Comparison of ENCODE assay signal across 8 mouse cellular contexts in the genomic region with DNA sequence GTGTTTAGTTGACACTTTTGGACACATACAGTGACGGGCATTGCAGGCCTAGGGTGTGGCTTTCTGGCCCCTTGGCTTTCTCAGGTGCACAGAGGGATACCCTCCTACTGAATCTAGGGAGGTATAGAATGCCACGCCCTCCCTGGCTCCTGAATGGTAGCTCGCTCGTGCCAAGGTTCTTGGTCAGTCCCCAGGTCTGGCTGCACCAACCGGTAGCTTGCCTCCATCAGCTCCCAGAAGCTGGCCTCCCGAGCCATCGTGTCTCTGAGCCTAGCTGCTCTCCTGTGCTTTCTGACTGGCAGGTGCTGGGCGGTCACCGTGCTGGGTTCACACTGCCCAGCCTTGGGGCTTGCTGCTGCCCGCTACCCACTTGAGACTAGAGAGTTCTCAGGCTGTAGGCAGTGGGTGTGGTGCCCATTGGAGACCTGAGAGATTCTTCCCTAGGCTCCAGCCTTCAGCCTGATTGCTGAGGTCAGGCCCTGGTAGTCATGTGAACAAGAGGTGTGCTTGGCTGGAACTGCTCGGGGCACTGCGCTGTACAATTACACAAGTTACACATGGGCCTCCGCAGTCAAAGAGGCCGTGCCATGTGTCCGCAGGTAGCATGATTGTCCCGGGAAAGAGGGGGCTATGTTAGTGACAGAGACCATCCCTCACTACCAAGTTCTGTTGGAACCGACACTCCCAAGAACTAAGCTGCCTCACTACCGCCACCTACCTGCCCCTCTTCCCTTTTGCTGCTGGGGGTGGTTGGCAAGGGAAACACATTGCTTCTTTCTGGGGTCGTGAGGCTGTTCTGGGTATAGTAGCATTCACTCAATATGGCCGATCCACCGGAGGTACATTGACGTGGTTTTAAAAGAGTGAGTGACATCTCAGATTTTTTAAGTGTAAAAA. TPM values are rescaled to one million over a fixed set of nuclear protein-coding genes. Genes with fewer than 3 reads are reported as not detected.
DNase-seq lines count a peak whose midpoint lies in the region; ATAC-seq lines count a peak whose summit lies in the region.

No protein-coding gene starts in this region.

- H3K9me3 ChIP-seq in midbrain, embryonic 10.5 days (replicated peaks), result no peaks in the 10 kb centered on the region
- H3K9me3 ChIP-seq in midbrain, embryonic 16.5 days (replicated peaks; ENCODE audit: control insufficient read depth, low read length, poor library complexity, severe bottlenecking), result no peaks in the 10 kb centered on the region
- no peaks in the 10 kb centered on the region for H3K9me3 ChIP-seq in heart, embryonic 14.5 days (ENCODE audit: control insufficient read depth, low read length)

- WGBS in midbrain, embryonic 10.5 days, result 85% methylated on average over 22 of the region's 22 CpGs
- 83% methylated on average over 22 of the region's 22 CpGs for WGBS in midbrain, embryonic 16.5 days
- 70% methylated on average over 22 of the region's 22 CpGs for WGBS in heart, embryonic 14.5 days

- no peak overlapping the region for H3K4me3 ChIP-seq in midbrain, embryonic 10.5 days
- no peak overlapping the region for H3K4me3 ChIP-seq in midbrain, embryonic 16.5 days (ENCODE audit: low read depth, low read length)
- H3K4me3 ChIP-seq in heart, embryonic 14.5 days (ENCODE audit: control insufficient read depth in 1 of 2, insufficient read depth in 1 of 2, low read depth in 1 of 2, low read length in 2 of 2), result no peak overlapping the region

- no peak overlapping the region for H3K9ac ChIP-seq in midbrain, embryonic 16.5 days (ENCODE audit: low read depth, low read length)
- peak overlapping the region; percentile 51 for H3K9ac ChIP-seq in heart, embryonic 14.5 days (ENCODE audit: low read length)

- peaks cover 47% of the 10 kb centered on the region for H3K36me3 ChIP-seq in midbrain, embryonic 10.5 days
- H3K36me3 ChIP-seq in midbrain, embryonic 16.5 days (ENCODE audit: control insufficient read depth, insufficient read depth, low read length), result no peaks in the 10 kb centered on the region; the same call in 1 of the 2 replicates
- peaks cover 37% of the 10 kb centered on the region for H3K36me3 ChIP-seq in heart, embryonic 14.5 days (ENCODE audit: control insufficient read depth, insufficient read depth, low read length)

- ATAC-seq in CD4-positive, CD25-positive, alpha-beta regulatory T cell, adult 4 months, result no peak
- ATAC-seq in midbrain, embryonic 16.5 days, result no peak
- ATAC-seq in heart, embryonic 14.5 days (ENCODE audit: insufficient number of reproducible peaks, insufficient read depth, low FRiP score, low read depth), result no peak

- no peak overlapping the region for H3K4me2 ChIP-seq in midbrain, embryonic 16.5 days (ENCODE audit: low read length)
- no peak overlapping the region for H3K4me2 ChIP-seq in heart, embryonic 14.5 days (ENCODE audit: low read length)

- peak; percentile 46 for DNase-seq in CD4-positive, CD25-positive, alpha-beta regulatory T cell, adult 2 months (ENCODE audit: low read depth, low spot score)
- no peak for DNase-seq in midbrain, embryonic 10.5 days (ENCODE audit: low spot score)
- peak; percentile 49 for DNase-seq in lung, postnatal 25 days (ENCODE audit: low spot score)
- no peak for DNase-seq in urinary bladder, postnatal 4 days (ENCODE audit: low spot score in 2 of 2)
- DNase-seq in urinary bladder, postnatal 36 days (ENCODE audit: low spot score in 2 of 2), result no peak

- peak overlapping the region; percentile 29; the same call in 1 of the 2 replicates for H3K27ac ChIP-seq in midbrain, embryonic 10.5 days (replicated peaks)
- H3K27ac ChIP-seq in midbrain, embryonic 16.5 days (ENCODE audit: low read length), result no peak overlapping the region
- H3K27ac ChIP-seq in heart, embryonic 14.5 days (replicated peaks in 1 of 2; ENCODE audit: control insufficient read depth in 1 of 2, insufficient read depth in 1 of 2, low read depth in 2 of 2, low read length in 2 of 2), result peak overlapping the region in 1 of 2 experiments; percentile 87; a peak in 3 of 4 replicates

- H3K4me1 ChIP-seq in midbrain, embryonic 10.5 days, result peaks cover 100% of the 10 kb centered on the region
- H3K4me1 ChIP-seq in midbrain, embryonic 16.5 days (ENCODE audit: control insufficient read depth, insufficient read depth, low read length), result peaks cover 79% of the 10 kb centered on the region
- peaks cover 68 to 94% of the 10 kb centered on the region in 2 experiments for H3K4me1 ChIP-seq in heart, embryonic 14.5 days (ENCODE audit: control insufficient read depth in 2 of 2, insufficient read depth in 2 of 2, low read length in 2 of 2)

- H3K27me3 ChIP-seq in midbrain, embryonic 10.5 days (ENCODE audit: low read depth, poor library complexity, severe bottlenecking), result peaks cover 7% of the 10 kb centered on the region; the same call in 1 of the 2 replicates
- no peaks in the 10 kb centered on the region for H3K27me3 ChIP-seq in midbrain, embryonic 16.5 days (ENCODE audit: control insufficient read depth, insufficient read depth, low read depth, low read length)
- H3K27me3 ChIP-seq in heart, embryonic 14.5 days (ENCODE audit: control insufficient read depth, insufficient read depth, low read length), result no peaks in the 10 kb centered on the region

RNA-seq across cellular contexts. Expression of a gene that starts 27.3 kb away (rescaled TPM):
- 10 to 100 TPM; 14.6 to 20.6 TPM for polyA plus RNA-seq in CD4-positive, CD25-positive, alpha-beta regulatory T cell, adult 4 months (2017; shearing (Covaris generic))
- polyA plus RNA-seq in midbrain, embryonic 10.5 days (2016; fragmentation: Nextera tagmentation; extraction: Ambion mirVana), result 162 and 192 TPM in 2 replicates
- polyA plus RNA-seq in midbrain, embryonic 16.5 days (2015; fragmentation: Nextera tagmentation; extraction: Ambion mirVana), result 10.7 and 13.3 TPM in 2 replicates
- polyA plus RNA-seq in heart, embryonic 14.5 days (2014; fragmentation: Nextera tagmentation; extraction: Ambion mirVana), result 51.1 and 60.6 TPM in 2 replicates

Comparison
In these comparisons a context has a peak if more than half of its experiments do, and no peak if none do; other contexts are left out.
1. DNase-seq: peak in CD4-positive, CD25-positive, alpha-beta regulatory T cell, adult 2 months (single experiment) and lung, postnatal 25 days (single experiment); none in midbrain, embryonic 10.5 days (single experiment), urinary bladder, postnatal 4 days (0 of 2) and urinary bladder, postnatal 36 days (0 of 2).